Mouse (Mus musculus): ENCODE measurements at regions not wholly inside any gene's neighbourhood (a gene's known extent, or its start where the extent isn't known, plus 50 kb on each side); places are given as distances from the start of the nearest gene placed in this dataset.
A peak's percentile ranks its signal among the peaks of the same experiment; 100 is the strongest.

DNA sequence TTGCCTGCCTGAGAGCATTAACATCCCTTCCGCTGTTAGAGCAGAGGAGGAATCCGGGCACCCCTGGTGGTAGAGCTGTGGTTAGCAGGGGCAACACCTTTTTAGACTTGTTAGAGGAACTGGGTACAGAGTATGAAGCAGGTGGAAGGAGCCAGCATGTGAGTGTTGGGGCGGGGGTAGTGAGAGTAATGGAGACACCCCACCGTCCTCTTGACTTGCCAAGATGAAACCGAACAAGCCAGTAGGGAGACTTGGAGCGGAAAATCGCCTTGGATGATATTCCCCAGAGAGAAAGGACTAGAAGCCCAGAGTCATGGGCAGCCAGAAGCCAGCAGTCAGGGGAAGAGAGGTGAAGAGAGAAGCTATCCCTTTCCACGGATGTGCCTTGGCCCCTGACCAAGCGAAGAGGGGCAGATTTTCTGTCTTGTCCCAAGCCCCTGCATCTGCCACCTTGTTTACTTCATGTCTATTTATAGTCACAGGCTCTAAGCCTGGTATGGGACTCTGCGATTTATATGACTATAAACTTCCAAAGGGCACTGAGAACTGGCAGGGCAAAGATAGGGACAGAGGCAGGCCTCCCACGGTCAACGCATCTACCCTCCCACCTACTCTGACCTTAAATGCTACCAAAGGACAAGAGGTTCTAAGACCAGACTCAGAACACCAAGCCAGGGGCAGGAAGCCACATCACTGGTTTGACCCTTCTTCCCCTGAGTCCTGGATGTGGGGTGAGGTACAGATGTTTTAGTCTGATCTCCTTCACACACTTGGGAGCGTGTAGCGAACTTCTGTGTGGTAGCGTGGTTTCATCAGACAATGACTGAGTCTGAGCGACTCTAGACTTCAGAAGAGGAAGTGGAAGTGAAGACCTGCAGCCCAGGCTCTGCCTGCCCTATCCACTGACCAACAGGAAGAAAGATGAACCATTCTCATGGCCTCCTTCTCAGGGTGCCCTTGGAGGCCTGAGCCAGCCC, 55.9 kb upstream of the Btrc start:
- Histone ChIP-seq H3K27me3 (ENCODE audit: control insufficient read depth, insufficient read depth, low read length) (peaks cover 80% of the 10 kb centered on the region), H3K36me3 (ENCODE audit: control insufficient read depth, insufficient read depth, low read length) (no peaks in the 10 kb centered on the region), H3K4me2 (no peak overlapping the region), H3K27ac (ENCODE audit: low read depth, low read length) (no peak overlapping the region), H3K4me1 (ENCODE audit: control insufficient read depth, insufficient read depth, low read length) (peaks cover 28% of the 10 kb centered on the region), H3K9ac (ENCODE audit: low read length) (no peak overlapping the region), H3K4me3 (ENCODE audit: low read depth, low read length) (no peak overlapping the region), H3K9me3 (ENCODE audit: control insufficient read depth, low read length) (no peaks in the 10 kb centered on the region)
- DNase-seq (ENCODE audit: low spot score, missing footprints) (no peak), ATAC-seq (ENCODE audit: low FRiP score) (no peak)
- 51% methylated on average over 16 of the region's 16 CpGs for WGBS

GRCm38 (mm10) chr19:45308676-45309275, 54.8 kb upstream of the Btrc start:
- no peak overlapping the region for H3K4me2 ChIP-seq
- ATAC-seq (ENCODE audit: low FRiP score) (no peak), DNase-seq (ENCODE audit: low spot score, missing footprints) (no peak)
- no peak overlapping the region for H3K9ac ChIP-seq (ENCODE audit: low read length)
- no peak overlapping the region for H3K27ac ChIP-seq (ENCODE audit: low read depth, low read length)
- no peak overlapping the region for H3K4me3 ChIP-seq (ENCODE audit: low read depth, low read length)
- H3K9me3 ChIP-seq (ENCODE audit: control insufficient read depth, low read length): no peaks in the 10 kb centered on the region
- H3K36me3 ChIP-seq (ENCODE audit: control insufficient read depth, insufficient read depth, low read length): no peaks in the 10 kb centered on the region
- peaks cover 68% of the 10 kb centered on the region for H3K27me3 ChIP-seq (ENCODE audit: control insufficient read depth, insufficient read depth, low read length)
- H3K4me1 ChIP-seq (ENCODE audit: control insufficient read depth, insufficient read depth, low read length): peaks cover 33% of the 10 kb centered on the region
- WGBS: 57% methylated on average over 8 of the region's 8 CpGs

DNA sequence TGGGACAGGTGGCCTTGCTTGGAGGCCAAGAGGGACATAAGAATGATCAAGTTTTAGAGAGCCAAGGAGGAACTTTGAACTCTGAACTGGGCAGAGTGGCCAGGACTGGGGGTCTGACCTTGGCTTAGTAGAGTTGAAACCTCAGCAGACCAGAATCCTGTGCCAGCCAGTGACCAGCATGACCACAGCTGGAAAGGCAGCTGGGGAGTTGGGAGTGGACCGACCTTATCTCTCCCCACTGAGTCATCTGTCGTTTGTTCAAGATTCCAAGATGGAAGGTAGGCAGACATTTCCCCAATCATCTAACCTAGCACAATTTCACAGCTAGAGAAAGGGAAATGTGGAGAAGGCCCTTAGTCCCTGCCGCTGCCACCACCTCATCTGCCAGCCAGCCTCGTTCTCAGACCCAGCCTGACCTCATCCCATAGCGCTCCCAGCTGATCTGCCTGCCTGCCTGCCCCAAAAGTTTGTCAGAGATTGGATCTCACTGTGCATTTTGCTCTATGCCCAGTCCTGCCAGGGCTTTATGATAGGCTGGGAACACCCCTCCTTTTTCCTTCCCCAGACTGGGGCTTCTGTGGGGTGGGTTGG, 53.1 kb upstream of the Btrc start:
- WGBS: 27% methylated on average over 5 of the region's 5 CpGs
- no peaks in the 10 kb centered on the region for H3K36me3 ChIP-seq (ENCODE audit: control insufficient read depth, insufficient read depth, low read length)
- no peaks in the 10 kb centered on the region for H3K9me3 ChIP-seq (ENCODE audit: control insufficient read depth, low read length)
- H3K27ac ChIP-seq (ENCODE audit: low read depth, low read length): no peak overlapping the region
- H3K4me2 ChIP-seq: peak overlapping the region; percentile 38
- H3K4me1 ChIP-seq (ENCODE audit: control insufficient read depth, insufficient read depth, low read length): peaks cover 33% of the 10 kb centered on the region
- H3K27me3 ChIP-seq (ENCODE audit: control insufficient read depth, insufficient read depth, low read length): peaks cover 52% of the 10 kb centered on the region
- ATAC-seq (ENCODE audit: low FRiP score) (0 out of 2 replicates have a peak, but pooled peaks have one; percentile 3), DNase-seq (ENCODE audit: low spot score, missing footprints) (no peak)
- no peak overlapping the region for H3K9ac ChIP-seq (ENCODE audit: low read length)
- H3K4me3 ChIP-seq (ENCODE audit: low read depth, low read length): 0 out of 2 replicates have a peak overlapping the region, but pooled peaks have one; percentile 9

DNA sequence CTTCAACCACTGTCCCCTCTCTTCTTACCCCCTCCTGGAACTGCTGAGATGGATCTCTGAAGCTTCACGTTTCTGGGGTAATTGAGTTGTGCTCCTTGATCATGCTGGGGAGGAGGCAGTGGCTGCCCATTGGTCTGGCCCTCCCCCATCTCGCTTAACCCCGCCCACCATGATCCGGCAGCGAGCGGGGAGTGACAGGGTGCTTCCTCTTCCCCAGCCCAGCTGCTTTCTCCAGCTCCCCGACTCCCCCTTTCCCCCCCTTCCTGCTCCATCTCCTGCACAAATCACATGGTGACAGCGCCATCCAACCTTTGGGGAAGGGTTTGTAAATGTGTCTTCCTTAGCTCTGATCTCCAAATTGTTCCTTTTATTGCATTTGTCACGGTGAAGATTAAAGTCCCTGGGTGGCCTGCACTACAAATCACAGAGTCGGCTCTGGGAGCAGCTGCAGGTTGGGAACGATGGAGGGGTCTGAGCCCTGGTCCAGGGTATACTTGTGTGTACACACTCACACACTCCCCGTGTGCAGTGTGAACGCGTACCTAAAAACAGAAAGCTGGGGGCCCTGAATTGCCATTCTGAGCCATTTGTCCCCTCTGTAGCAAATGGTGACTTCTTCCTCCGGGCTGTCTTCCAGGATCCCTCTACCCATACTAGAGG, 52.5 kb upstream of the Btrc start:
- ATAC-seq (ENCODE audit: low FRiP score) (peak; percentile 74), DNase-seq (ENCODE audit: low spot score, missing footprints) (peak; percentile 95)
- Histone ChIP-seq H3K27me3 (ENCODE audit: control insufficient read depth, insufficient read depth, low read length) (peaks cover 46% of the 10 kb centered on the region), H3K36me3 (ENCODE audit: control insufficient read depth, insufficient read depth, low read length) (no peaks in the 10 kb centered on the region), H3K9me3 (ENCODE audit: control insufficient read depth, low read length) (no peaks in the 10 kb centered on the region), H3K4me2 (peak overlapping the region; percentile 38), H3K4me1 (ENCODE audit: control insufficient read depth, insufficient read depth, low read length) (peaks cover 33% of the 10 kb centered on the region), H3K27ac (ENCODE audit: low read depth, low read length) (peak overlapping the region; percentile 37), H3K4me3 (ENCODE audit: low read depth, low read length) (peak overlapping the region; percentile 9; the same call in 1 of the 2 replicates), H3K9ac (ENCODE audit: low read length) (no peak overlapping the region)
- WGBS: 11% methylated on average over 15 of the region's 15 CpGs

- peaks cover 33% of the 10 kb centered on the region for H3K4me1 ChIP-seq (ENCODE audit: control insufficient read depth, insufficient read depth, low read length)
- H3K9me3 ChIP-seq (ENCODE audit: control insufficient read depth, low read length): no peaks in the 10 kb centered on the region
- peak overlapping the region; percentile 45 for H3K27ac ChIP-seq (ENCODE audit: low read depth, low read length)
- H3K27me3 ChIP-seq (ENCODE audit: control insufficient read depth, insufficient read depth, low read length): peaks cover 39% of the 10 kb centered on the region
- peak; percentile 67 for ATAC-seq (ENCODE audit: low FRiP score)
- peak overlapping the region; percentile 9; the same call in 1 of the 2 replicates for H3K9ac ChIP-seq (ENCODE audit: low read length)
- H3K36me3 ChIP-seq (ENCODE audit: control insufficient read depth, insufficient read depth, low read length): no peaks in the 10 kb centered on the region
- H3K4me3 ChIP-seq (ENCODE audit: low read depth, low read length): no peak overlapping the region
- peak; percentile 91 for DNase-seq (ENCODE audit: low spot score, missing footprints)
- WGBS: 39% methylated on average over 19 of the region's 19 CpGs
- peak overlapping the region; percentile 10; the same call in 1 of the 2 replicates for H3K4me2 ChIP-seq
These were observed 51.5 kb upstream of the Btrc start for GRCm38 (mm10) chr19:45311831-45312537.

DNA sequence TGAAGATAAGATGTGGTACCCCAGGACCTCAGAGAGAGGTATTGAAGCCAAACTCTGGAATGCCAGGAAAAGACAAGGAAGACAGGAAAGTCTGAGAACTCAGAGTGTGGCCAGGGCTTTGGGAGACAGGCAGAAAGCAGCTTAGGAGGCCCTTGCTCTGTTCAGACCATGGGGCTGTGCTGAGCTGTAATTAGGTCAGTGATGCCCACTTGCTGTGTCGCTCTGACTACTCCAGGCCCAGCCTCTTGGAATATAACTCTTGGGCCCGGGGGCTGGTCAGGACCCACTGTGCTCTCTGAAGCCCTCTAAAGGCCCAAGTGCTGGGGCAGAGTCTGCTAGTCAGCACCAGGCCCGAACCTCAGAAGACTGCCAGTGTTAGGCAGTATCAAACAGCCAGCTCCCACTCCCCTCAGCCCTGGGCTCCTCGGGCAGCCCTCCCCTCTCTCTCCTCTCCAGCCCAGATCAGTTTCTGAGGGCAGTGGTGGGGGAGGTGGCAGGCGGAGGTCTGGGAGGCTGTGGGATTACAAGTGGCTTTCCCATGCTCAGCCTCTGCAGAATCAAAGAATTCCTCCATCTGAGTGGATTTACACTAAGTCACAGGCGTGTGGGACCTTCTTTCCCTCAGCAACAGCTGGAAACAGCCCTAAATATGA, 50.7 kb upstream of the Btrc start:
- Histone ChIP-seq H3K4me2 (0 out of 2 replicates have a peak overlapping the region, but pooled peaks have one; percentile 0), H3K27ac (ENCODE audit: low read depth, low read length) (peak overlapping the region; percentile 45), H3K4me3 (ENCODE audit: low read depth, low read length) (no peak overlapping the region), H3K9me3 (ENCODE audit: control insufficient read depth, low read length) (no peaks in the 10 kb centered on the region), H3K27me3 (ENCODE audit: control insufficient read depth, insufficient read depth, low read length) (peaks cover 30% of the 10 kb centered on the region), H3K4me1 (ENCODE audit: control insufficient read depth, insufficient read depth, low read length) (peaks cover 36% of the 10 kb centered on the region), H3K36me3 (ENCODE audit: control insufficient read depth, insufficient read depth, low read length) (no peaks in the 10 kb centered on the region), H3K9ac (ENCODE audit: low read length) (peak overlapping the region; percentile 9)
- peak; percentile 53 for ATAC-seq (ENCODE audit: low FRiP score)
- WGBS: 7% methylated on average over 6 of the region's 6 CpGs
- peak; percentile 92 for DNase-seq (ENCODE audit: low spot score, missing footprints)

Data from midbrain, embryonic 11.5 days (tissue).